Mouse (Mus musculus): Measurements from ENCODE around the gene Prpf40a.

The Prpf40a gene

GRCm38 (mm10) chr2:53105408-53105807 is 85.7 kb downstream of the Prpf40a start:
- DNase-seq (ENCODE audit: low read depth): no peak

DNA sequence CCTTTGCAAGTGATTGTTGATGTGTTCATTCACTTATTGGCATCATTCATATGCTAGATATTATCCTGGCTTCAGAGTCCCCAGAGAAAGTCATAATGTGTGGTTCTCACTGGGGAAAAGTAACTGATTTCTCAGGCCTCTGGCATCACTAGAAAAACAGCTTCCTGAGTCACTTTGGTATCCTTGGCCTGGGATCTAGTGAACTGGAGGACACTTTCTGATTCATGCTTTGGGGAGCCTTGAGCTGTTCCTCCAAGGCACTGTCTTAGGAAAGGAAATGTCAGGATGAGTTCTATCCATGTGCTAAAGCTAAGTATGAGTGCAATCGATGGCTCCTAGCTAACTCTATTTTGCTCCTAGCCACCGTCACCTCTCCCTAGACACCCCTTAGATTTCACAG is 88.2 kb downstream of the Prpf40a start:
- DNase-seq (ENCODE audit: low read depth): no peak

GRCm38 (mm10) chr2:53101885-53102740 is 89.0 kb downstream of the Prpf40a start:
- peak; percentile 67 for DNase-seq (ENCODE audit: low read depth)

- no peak for DNase-seq (ENCODE audit: low read depth)
Measured at GRCm38 (mm10) chr2:53100093-53100492, 91.0 kb downstream of the Prpf40a start.

DNA sequence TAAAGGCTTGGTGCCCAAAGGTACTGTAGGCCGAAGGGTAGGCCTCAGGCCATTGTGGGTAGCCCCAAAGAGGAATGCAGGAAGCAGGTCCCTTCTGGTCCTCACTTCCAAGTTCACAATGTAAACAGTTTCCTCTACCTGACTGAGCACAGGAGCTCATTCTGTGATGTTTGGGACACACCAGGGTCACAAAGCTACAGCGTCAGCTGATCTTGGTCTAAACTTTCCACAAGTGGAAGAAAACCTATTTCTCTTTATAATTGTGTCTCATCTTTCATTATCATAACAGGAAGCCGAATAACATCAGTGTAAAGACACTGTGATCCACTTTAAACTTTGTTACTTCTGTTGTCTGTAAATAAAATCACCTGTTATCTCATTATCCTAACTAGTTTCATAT is 95.6 kb downstream of the Prpf40a start:
- DNase-seq (ENCODE audit: low read depth): no peak

GRCm38 (mm10) chr2:53095031-53095430 is 96.1 kb downstream of the Prpf40a start:
- peak; percentile 59 for DNase-seq (ENCODE audit: low read depth)

- DNase-seq (ENCODE audit: low read depth): peak; percentile 50
Measured at GRCm38 (mm10) chr2:53088744-53089143, 102.3 kb downstream of the Prpf40a start.

- peak; percentile 64 for DNase-seq (ENCODE audit: low read depth)
Measured at GRCm38 (mm10) chr2:53085617-53086202, 105.4 kb downstream of the Prpf40a start.

All from induced T-regulatory cell, adult 2 months (primary cell).